Mouse (Mus musculus) embryo, embryonic 10.5 days (tissue): ENCODE results near the gene Wdr1.

Experiments used
- DNase-seq: peaks from one replicate; pipeline ENCODE4 v3.0.0-alpha.2; 2015; ENCODE audit warnings: low spot score

Gene Wdr1

GRCm38 (mm10) chr5:38544423-38545415 is 18.3 kb downstream of the Wdr1 start:
- no peak for DNase-seq

- no peak for DNase-seq
These were observed 19.4 kb downstream of the Wdr1 start for GRCm38 (mm10) chr5:38543496-38544217.

DNA sequence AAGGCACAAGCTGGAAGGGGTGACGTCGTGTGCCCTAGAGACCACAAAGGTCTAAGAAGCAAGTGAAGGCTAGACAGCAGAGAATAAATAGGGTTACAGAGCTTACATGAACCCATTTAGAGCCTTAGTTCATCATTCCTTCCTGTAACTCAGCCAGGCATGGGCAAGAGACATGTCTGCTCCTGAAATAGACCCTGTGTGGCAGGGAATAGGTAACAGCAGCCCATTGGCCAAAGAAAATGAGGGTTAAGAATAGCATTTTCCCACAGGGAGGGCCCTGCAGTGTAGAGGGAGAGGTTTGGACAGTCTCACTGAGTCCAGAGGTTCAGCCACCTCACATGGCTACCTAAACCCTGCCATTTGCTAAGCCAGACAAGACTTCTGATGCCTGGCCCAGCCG is 21.3 kb downstream of the Wdr1 start:
- DNase-seq: no peak

DNA sequence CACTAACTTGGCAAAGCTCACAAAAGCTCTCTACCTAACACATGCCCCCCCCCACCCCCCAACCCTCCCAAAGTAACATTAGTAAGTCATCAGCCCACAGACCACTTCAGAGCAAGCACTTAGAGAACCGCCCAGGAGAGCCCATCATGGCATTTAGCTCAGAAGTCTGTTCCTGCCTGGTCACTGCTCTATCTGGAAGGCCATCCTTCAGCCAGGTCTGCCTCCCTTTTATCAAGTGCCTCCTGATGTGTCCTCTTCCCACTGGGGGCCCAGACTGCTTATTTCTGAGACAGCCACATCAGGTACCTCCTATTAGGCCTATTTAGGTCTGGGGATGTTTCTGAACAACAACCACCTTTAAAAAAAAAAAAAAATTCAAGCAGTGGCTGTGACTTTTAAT is 22.1 kb downstream of the Wdr1 start:
- no peak for DNase-seq

DNA sequence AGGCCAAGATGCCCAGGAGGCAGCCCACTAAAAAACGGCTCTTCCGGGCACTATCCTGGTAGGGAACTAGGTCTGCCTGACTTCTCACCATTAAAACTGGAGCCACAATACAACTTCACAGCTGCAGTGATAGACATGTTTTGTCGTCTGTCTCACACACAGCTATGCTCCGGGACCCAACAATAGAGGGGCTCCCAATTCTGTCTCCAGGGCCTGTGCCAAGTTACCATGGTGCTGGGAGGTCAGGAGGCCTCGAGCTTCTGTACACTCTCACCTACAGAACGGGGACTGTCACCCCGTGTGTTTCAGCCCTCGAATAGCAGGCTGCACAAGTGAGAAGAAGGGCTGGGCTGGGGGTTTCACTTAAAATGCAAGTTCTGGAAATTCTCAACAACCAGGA is 24.5 kb downstream of the Wdr1 start:
- no peak for DNase-seq

GRCm38 (mm10) chr5:38537845-38538244 is 25.2 kb downstream of the Wdr1 start:
- DNase-seq: no peak

DNA sequence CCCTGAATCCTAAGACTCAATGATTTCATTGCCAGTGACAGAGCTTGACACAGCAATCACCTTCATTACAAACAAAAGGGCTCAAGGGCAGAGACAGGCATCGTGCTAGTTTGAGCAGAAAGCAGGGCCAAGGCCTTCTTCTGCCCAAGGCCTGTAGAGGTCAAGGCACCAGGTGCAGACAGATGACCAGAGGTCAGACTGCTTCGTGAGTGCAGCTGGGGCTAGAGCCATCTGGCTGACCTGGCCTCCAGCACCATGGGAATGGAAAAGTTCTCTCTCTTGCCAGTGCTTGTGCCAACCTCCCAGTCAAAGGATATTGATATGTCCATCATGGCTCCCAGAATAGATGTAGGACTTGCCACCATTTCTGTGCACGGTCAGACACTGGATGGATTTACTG is 26.2 kb downstream of the Wdr1 start:
- DNase-seq: no peak

DNA sequence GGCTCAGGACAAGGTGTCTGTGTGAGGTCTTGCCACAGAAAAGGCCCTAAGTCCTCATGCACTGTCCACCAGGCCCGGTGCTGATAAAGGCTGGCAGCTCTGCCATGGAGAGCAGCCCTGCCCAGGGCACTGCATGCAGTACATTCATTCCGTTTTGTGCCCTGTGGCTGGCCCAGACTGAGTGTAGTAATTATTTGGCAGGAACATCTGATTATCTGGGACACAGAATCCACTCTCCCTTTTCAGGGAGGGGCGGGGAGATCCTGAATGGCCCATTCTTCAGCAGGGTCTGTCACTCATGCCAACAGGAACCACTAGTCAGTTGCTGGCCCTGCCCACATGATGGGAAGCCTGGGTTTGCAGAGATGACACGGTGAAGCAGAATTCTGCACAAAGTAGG is 30.9 kb downstream of the Wdr1 start:
- DNase-seq: no peak

GRCm38 (mm10) chr5:38529724-38530428 is 33.1 kb downstream of the Wdr1 start:
- DNase-seq: peak; percentile 49

DNA sequence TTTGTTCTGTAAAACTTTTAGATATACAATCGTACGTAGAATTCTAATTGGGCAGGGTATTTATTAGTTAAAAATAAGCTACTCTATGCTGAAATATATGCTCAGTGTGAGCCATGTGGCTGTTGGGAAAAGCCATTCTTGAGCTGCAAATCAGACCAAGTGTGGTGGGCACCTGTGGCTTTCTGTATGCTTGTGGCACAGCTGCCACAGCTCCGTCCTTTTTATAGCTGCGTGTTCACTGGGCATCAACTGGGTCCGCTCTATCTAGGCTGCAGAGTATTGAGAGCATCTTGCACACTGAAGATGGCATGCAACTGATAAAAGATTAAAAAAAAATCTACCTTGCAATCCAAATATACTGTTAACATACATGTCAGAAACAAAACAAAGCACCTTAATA is 40.0 kb downstream of the Wdr1 start:
- no peak for DNase-seq

- no peak for DNase-seq
These were observed 42.2 kb downstream of the Wdr1 start for GRCm38 (mm10) chr5:38520838-38521237.

DNA sequence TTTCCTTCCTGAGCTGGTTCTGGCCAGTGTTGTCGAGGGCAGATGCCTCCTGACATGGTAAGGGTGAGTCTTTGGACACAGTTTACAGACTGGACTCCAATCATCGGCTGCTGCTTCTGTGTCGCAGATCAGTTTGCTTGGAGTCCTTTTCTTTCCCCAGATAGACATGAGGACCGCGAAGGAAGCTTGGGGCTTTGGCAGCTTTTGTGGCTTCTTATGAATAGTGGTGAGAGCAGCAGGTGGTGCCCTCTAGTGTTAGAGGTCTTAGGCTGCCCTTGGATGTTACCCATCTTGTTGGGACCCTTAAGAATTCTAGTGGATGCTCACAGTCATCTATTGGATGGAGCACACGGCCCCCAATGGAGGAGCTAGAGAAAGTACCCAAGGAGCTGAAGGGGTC is 46.8 kb downstream of the Wdr1 start:
- DNase-seq: peak; percentile 64

DNA sequence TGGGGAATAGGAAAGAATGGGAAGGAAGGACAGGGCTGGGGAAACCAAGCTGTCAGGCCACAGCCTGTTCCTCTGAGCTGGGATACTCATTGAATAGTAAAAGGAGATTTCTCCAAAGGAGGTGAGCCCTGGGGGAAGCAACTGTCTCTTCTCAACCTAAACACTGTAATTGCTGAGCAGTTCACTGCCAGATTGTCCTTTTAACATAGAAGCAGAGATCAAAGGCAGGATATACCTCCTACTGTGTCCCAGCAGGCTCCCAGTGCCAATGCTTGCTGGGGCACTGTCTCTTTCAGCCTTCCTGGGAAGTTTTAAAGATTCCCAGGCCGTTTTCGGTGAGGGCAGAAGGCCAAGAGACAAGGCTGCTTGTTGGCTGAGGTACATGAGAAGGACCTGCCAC is 50.0 kb downstream of the Wdr1 start:
- DNase-seq: no peak

GRCm38 (mm10) chr5:38509568-38509967 is 53.5 kb downstream of the Wdr1 start:
- DNase-seq: no peak

DNA sequence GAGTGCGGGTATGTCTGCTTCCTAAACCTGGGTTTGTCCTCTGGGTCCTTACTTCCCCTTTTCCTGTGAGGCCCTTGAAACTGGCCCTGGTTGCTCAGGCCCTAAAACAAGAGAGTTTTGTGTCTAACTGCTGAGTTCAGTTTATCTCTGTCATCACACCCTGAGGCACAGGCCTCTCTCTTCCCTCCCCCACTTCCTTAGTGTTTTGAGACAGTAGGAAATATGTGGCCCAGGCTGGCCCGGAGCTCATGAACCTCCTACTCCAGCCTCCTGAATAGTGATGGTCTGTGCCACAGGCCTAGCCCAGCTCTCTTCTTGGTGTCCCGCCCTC is 57.6 kb downstream of the Wdr1 start:
- DNase-seq: peak; percentile 32

DNA sequence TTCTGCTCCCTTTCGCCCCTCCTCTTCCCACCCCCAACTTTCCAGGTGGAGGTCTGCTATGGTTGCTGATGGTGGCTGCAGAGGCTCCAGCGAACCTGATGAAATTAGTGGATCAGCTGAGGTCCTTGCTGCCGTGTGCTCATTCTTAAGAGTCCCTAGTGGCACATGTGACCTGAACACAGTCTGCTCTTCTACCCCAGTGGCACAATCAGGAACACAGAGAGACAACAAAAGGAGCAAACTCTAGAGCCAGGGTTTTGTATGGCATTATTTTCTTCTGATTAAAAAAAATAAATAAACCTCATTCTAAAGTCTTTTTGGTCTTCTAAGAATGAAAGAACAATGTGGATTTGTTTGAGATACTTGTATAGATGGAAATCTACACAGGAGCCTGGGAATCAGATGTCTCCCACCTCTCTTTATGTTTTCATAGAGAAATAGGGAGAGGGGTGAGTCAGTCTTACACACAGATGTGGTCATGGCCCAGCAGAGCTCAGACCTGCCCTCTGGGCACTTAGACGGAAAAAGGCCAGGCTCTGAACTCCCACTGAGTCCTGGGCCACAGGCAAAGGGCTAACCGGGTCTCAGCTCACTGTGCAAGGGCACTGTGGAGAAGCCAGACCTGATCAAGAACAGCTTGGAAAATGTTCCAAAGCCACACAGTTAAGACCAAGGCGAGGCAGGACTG is 58.1 kb downstream of the Wdr1 start:
- DNase-seq: no peak

- DNase-seq: no peak
These were observed 58.9 kb downstream of the Wdr1 start for GRCm38 (mm10) chr5:38504116-38504515.

DNA sequence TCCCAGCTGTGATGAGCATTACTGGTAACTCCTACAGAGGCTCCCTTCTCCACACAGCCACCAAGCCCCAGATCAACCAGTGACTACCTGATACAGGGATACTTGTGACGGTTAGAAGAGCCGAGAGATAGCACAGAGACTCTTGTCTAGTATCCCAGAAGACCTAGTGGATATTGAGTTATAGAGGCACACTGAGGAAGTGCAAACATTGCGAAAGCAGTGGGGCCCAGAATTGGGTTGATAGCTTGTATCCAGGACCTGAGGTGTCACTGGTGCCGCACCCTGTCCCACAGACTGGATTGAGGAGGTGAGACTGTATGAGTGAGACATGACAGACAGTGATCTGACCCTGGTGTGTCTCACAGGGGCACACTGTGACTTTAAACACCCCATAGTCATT is 60.0 kb downstream of the Wdr1 start, which contains the start of gene Slc2a9:
Gene Slc2a9 (minus strand): TSS at position 152 of the 400 bp plus-strand sequence.
- DNase-seq: no peak

GRCm38 (mm10) chr5:38500043-38500442 is 63.0 kb downstream of the Wdr1 start:
- DNase-seq: no peak

GRCm38 (mm10) chr5:38499316-38499811 is 63.7 kb downstream of the Wdr1 start:
- DNase-seq: no peak

DNA sequence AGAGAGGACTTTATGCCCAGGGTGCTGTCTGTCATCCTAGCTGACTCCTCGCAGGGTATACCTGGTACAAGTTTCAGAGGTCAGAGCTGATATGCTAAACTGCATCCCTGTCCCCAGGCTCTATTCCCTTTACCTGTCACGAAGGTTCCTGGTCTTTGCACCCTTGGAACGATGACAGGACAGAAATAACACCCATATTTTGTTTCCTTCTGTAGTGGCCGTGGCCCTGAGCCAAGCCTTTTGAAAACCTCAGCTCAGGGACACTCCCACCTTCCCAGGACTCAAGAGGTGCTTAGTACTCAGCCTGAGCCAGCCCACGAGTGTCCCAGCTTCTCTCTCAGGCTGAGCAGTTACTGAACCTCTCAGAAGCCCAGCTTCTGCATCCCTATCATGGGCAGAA is 64.5 kb downstream of the Wdr1 start:
- DNase-seq: no peak
